Mouse (Mus musculus) midbrain, embryonic 13.5 days (tissue): ENCODE measurements at regions not wholly inside any gene's neighbourhood (a gene's known extent, or its start where the extent isn't known, plus 50 kb on each side); places are given as distances from the start of the nearest gene placed in this dataset.

Experiments used
- ATAC-seq: fragments of 200-750 bp; cut with Nextera tagmentation; 2 replicates; pipeline ENCODE4 v1.8.0; 2017; ENCODE audit warnings: mild to moderate bottlenecking, moderate TSS enrichment, moderate library complexity
- H3K27ac ChIP-seq: fragments of 300-500 bp; sonication (generic); 2 replicates; pipeline ENCODE4 v1.5.1; 2015; ENCODE audit warnings: inconsistent platforms, mild to moderate bottlenecking, moderate library complexity
- H3K27me3 ChIP-seq: fragments of 300-500 bp; sonication (generic); 2 replicates; pipeline ENCODE4 v1.6.1; 2015; ENCODE audit warnings: mild to moderate bottlenecking, inconsistent platforms
- H3K36me3 ChIP-seq: fragments of 300-500 bp; sonication (generic); 2 replicates; pipeline ENCODE4 v1.6.1; 2015; ENCODE audit warnings: mild to moderate bottlenecking, inconsistent platforms
- H3K4me1 ChIP-seq: fragments of 300-500 bp; sonication (generic); replicated peaks from 2 replicates; pipeline ENCODE4 v1.6.1; 2015; ENCODE audit warnings: inconsistent platforms
- H3K4me2 ChIP-seq: fragments of 300-500 bp; sonication (generic); replicated peaks from 2 replicates; pipeline ENCODE4 v1.6.1; 2015; ENCODE audit warnings: moderate library complexity, mild to moderate bottlenecking, inconsistent platforms
- H3K4me3 ChIP-seq: fragments of 300-500 bp; sonication (generic); replicated peaks from 2 replicates; pipeline ENCODE4 v1.5.1; 2015; ENCODE audit warnings: mild to moderate bottlenecking, inconsistent platforms
- H3K9ac ChIP-seq: fragments of 300-500 bp; sonication (generic); replicated peaks from 2 replicates; pipeline ENCODE4 v1.6.1; 2015; ENCODE audit warnings: mild to moderate bottlenecking, inconsistent platforms
- H3K9me3 ChIP-seq: fragments of 300-500 bp; sonication (generic); 2 replicates; pipeline ENCODE4 v1.6.1; 2016; ENCODE audit warnings: mild to moderate bottlenecking, inconsistent platforms
- WGBS: fragments of 180-500 bp; shearing (Covaris S2); methylation state at CpG from one replicate; pipeline ENCODE4 v1.1.7; 2015; 5-methylcytosine and 5-hydroxymethylcytosine counted together

- Histone ChIP-seq H3K9me3 (no peaks in the 10 kb centered on the region), H3K4me3 (no peak overlapping the region), H3K4me2 (no peak overlapping the region), H3K4me1 (no peaks in the 10 kb centered on the region), H3K27me3 (no peaks in the 10 kb centered on the region), H3K36me3 (no peaks in the 10 kb centered on the region), H3K27ac (no peak overlapping the region), H3K9ac (no peak overlapping the region)
- WGBS, result 75% methylated on average over 7 of the region's 7 CpGs
- ATAC-seq, result no peak
Measured at GRCm38 (mm10) chr15:56050716-56051115, 1426.7 kb downstream of the Slc22a22 start.

- H3K4me3 ChIP-seq, result no peak overlapping the region
- H3K4me1 ChIP-seq, result no peaks in the 10 kb centered on the region
- no peak overlapping the region for H3K4me2 ChIP-seq
- no peak overlapping the region for H3K9ac ChIP-seq
- WGBS, result 79% methylated on average over 2 of the region's 2 CpGs
- H3K27ac ChIP-seq, result no peak overlapping the region
- no peaks in the 10 kb centered on the region for H3K36me3 ChIP-seq
- no peaks in the 10 kb centered on the region for H3K9me3 ChIP-seq
- ATAC-seq, result no peak
- H3K27me3 ChIP-seq, result no peaks in the 10 kb centered on the region
Measured at GRCm38 (mm10) chr15:56047832-56048231, 1429.6 kb downstream of the Slc22a22 start.

GRCm38 (mm10) chr15:56046679-56047532, 1430.5 kb downstream of the Slc22a22 start:
- 30% methylated on average over 16 of the region's 16 CpGs for WGBS

GRCm38 (mm10) chr15:56045510-56046245, 1431.7 kb downstream of the Slc22a22 start:
- H3K4me3 ChIP-seq, result no peak overlapping the region
- H3K27ac ChIP-seq, result no peak overlapping the region
- no peak overlapping the region for H3K4me2 ChIP-seq
- no peaks in the 10 kb centered on the region for H3K36me3 ChIP-seq
- 87% methylated on average over 10 of the region's 10 CpGs for WGBS
- no peak for ATAC-seq
- H3K4me1 ChIP-seq, result no peaks in the 10 kb centered on the region
- no peaks in the 10 kb centered on the region for H3K9me3 ChIP-seq
- no peak overlapping the region for H3K9ac ChIP-seq
- H3K27me3 ChIP-seq, result no peaks in the 10 kb centered on the region

More at GRCm38 (mm10) chr15:56046679-56047532, 1430.5 kb downstream of the Slc22a22 start:
- H3K27me3 ChIP-seq, result no peaks in the 10 kb centered on the region
- no peaks in the 10 kb centered on the region for H3K9me3 ChIP-seq
- H3K4me1 ChIP-seq, result no peaks in the 10 kb centered on the region
- ATAC-seq, result peak; percentile 95
- H3K36me3 ChIP-seq, result no peaks in the 10 kb centered on the region
- peak overlapping the region; percentile 36 for H3K4me3 ChIP-seq
- peak overlapping the region; percentile 57 for H3K4me2 ChIP-seq
- 0 out of 2 replicates have a peak overlapping the region, but pooled peaks have one; percentile 25 for H3K27ac ChIP-seq
- peak overlapping the region; percentile 56; the same call in 1 of the 2 replicates for H3K9ac ChIP-seq

GRCm38 (mm10) chr15:56043282-56043681, 1434.1 kb downstream of the Slc22a22 start:
- H3K36me3 ChIP-seq, result no peaks in the 10 kb centered on the region
- no peak overlapping the region for H3K4me3 ChIP-seq
- WGBS, result 82% methylated on average over 4 of the region's 4 CpGs
- H3K4me2 ChIP-seq, result no peak overlapping the region
- no peak overlapping the region for H3K27ac ChIP-seq
- no peaks in the 10 kb centered on the region for H3K4me1 ChIP-seq
- no peaks in the 10 kb centered on the region for H3K9me3 ChIP-seq
- no peak overlapping the region for H3K9ac ChIP-seq
- ATAC-seq, result no peak
- H3K27me3 ChIP-seq, result no peaks in the 10 kb centered on the region

GRCm38 (mm10) chr15:56042449-56042848, 1435.0 kb downstream of the Slc22a22 start:
- no peak for ATAC-seq

GRCm38 (mm10) chr15:56030007-56030406, 1447.4 kb downstream of the Slc22a22 start:
- H3K27me3 ChIP-seq, result 0 out of 2 replicates have a peak, but pooled peaks cover 2% of the 10 kb centered on the region
- no peak overlapping the region for H3K4me3 ChIP-seq
- H3K9ac ChIP-seq, result no peak overlapping the region
- ATAC-seq, result no peak
- no peak overlapping the region for H3K27ac ChIP-seq
- H3K4me2 ChIP-seq, result no peak overlapping the region
- WGBS, result 87% methylated on average over 2 of the region's 2 CpGs
- H3K36me3 ChIP-seq, result no peaks in the 10 kb centered on the region
- peaks cover 3% of the 10 kb centered on the region; the same call in 1 of the 2 replicates for H3K4me1 ChIP-seq
- 0 out of 2 replicates have a peak, but pooled peaks cover 4% of the 10 kb centered on the region for H3K9me3 ChIP-seq

More at GRCm38 (mm10) chr15:56042449-56042848, 1435.0 kb downstream of the Slc22a22 start:
- Histone ChIP-seq H3K27me3 (no peaks in the 10 kb centered on the region), H3K27ac (no peak overlapping the region), H3K4me3 (no peak overlapping the region), H3K9ac (no peak overlapping the region), H3K4me2 (no peak overlapping the region), H3K4me1 (no peaks in the 10 kb centered on the region), H3K36me3 (no peaks in the 10 kb centered on the region), H3K9me3 (no peaks in the 10 kb centered on the region)

- Histone ChIP-seq H3K36me3 (no peaks in the 10 kb centered on the region), H3K4me3 (no peak overlapping the region), H3K27ac (no peak overlapping the region), H3K9ac (no peak overlapping the region), H3K9me3 (no peaks in the 10 kb centered on the region), H3K4me1 (peaks cover 3% of the 10 kb centered on the region; the same call in 1 of the 2 replicates), H3K27me3 (0 out of 2 replicates have a peak, but pooled peaks cover 2% of the 10 kb centered on the region), H3K4me2 (no peak overlapping the region)
- ATAC-seq, result no peak
- 22% methylated on average over 5 of the region's 5 CpGs for WGBS
Measured at GRCm38 (mm10) chr15:56027197-56027818, 1450.1 kb downstream of the Slc22a22 start.

GRCm38 (mm10) chr15:56024705-56025104, 1452.7 kb downstream of the Slc22a22 start:
- Histone ChIP-seq H3K4me3 (no peak overlapping the region), H3K9ac (no peak overlapping the region), H3K27ac (no peak overlapping the region), H3K4me2 (no peak overlapping the region), H3K4me1 (peaks cover 3% of the 10 kb centered on the region; the same call in 1 of the 2 replicates), H3K9me3 (no peaks in the 10 kb centered on the region), H3K36me3 (no peaks in the 10 kb centered on the region), H3K27me3 (no peaks in the 10 kb centered on the region)
- no peak for ATAC-seq
- 100% methylated on average over 1 of the region's 1 CpGs for WGBS

GRCm38 (mm10) chr15:56023862-56024484, 1453.5 kb downstream of the Slc22a22 start:
- no peak overlapping the region for H3K27ac ChIP-seq
- ATAC-seq, result no peak

GRCm38 (mm10) chr15:56022315-56022714, 1455.1 kb downstream of the Slc22a22 start:
- Histone ChIP-seq H3K9ac (no peak overlapping the region), H3K4me3 (no peak overlapping the region), H3K27me3 (no peaks in the 10 kb centered on the region), H3K27ac (no peak overlapping the region), H3K36me3 (no peaks in the 10 kb centered on the region), H3K4me1 (no peaks in the 10 kb centered on the region), H3K4me2 (no peak overlapping the region), H3K9me3 (no peaks in the 10 kb centered on the region)
- 89% methylated on average over 4 of the region's 4 CpGs for WGBS
- no peak for ATAC-seq

More at GRCm38 (mm10) chr15:56023862-56024484, 1453.5 kb downstream of the Slc22a22 start:
- Histone ChIP-seq H3K4me3 (no peak overlapping the region), H3K4me1 (peaks cover 3% of the 10 kb centered on the region; the same call in 1 of the 2 replicates), H3K9me3 (no peaks in the 10 kb centered on the region), H3K36me3 (no peaks in the 10 kb centered on the region), H3K27me3 (no peaks in the 10 kb centered on the region), H3K9ac (no peak overlapping the region), H3K4me2 (no peak overlapping the region)
- WGBS, result 85% methylated on average over 5 of the region's 5 CpGs
